ENCODE assay signal across 9 mouse cellular contexts in the genomic region with DNA sequence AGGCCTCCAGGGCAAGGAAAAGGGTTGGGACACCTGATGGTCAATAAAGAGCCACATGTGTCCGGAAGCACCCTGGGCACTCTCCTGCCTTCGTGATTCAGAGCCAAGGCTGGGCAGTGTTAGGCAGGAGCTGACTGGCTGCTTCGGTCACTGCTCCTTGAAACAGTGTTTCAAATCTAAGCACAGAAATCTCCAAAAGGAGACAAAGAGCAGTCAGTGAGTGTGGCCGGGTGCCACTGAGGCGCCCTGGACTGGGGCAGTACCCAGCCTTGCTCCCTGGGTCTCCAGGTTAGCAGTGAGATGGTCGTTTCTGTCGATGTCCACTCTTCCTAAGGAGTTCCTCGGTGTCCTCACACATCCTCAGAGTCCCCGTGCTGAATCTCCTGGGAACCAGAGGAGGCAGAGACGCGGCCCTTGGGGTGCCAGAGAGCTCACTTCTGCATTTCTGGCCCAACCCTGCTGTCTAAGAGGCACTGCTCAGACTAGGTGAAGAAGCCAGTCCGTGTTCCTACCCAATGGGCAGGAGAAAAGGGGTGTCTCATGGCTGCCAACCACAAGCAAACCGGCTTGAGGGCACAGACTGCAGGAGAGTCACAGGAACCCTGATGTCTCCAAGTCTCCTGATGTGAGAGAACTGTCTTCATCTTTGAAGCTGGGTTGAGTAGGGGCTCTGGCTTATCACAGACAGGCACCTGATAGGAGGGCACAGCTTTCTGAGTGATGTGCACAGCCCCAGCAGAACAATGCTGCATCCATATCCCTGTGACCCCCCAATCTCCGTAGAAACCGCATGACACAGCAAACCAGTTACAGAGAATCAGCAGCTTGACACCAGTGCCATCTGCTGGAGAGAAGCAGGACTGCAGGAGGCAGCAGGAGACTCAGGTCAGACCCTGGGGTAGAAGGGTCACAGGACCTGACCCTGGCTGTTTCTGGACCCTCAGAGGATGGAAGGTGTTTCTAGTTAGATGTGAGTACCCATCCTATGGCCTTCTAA. TPM values are rescaled to one million over a fixed set of nuclear protein-coding genes. Genes with fewer than 3 reads are reported as not detected.
DNase-seq lines count a peak whose midpoint lies in the region; ATAC-seq and TF ChIP-seq lines count a peak whose summit lies in the region.
"Had no signal": no experiment of that assay in that cellular context is flagged by ENCODE, and none has a peak within 500 bp of the region (broad histone marks: within the 10 kb centered on the region; RNA-seq: fewer than 3 reads in every experiment).

No protein-coding gene starts in this region.

- no peak overlapping the region for H3K9ac ChIP-seq in MEL (ENCODE audit: control insufficient read depth, low read depth, low read length, poor library complexity, severe bottlenecking)
- no peak overlapping the region for H3K9ac ChIP-seq in forebrain, embryonic 12.5 days
- H3K9ac ChIP-seq: limb, embryonic 15.5 days had no signal

- no peaks in the 10 kb centered on the region for H3K79me2 ChIP-seq in MEL (ENCODE audit: control insufficient read depth, insufficient read depth, low read length, poor library complexity)

- ATAC-seq in forebrain, embryonic 12.5 days (ENCODE audit: low FRiP score): peak; percentile 49; the same call in 1 of the 2 replicates

- H3K4me3 ChIP-seq in MEL (ENCODE audit: control insufficient read depth in 1 of 2, insufficient read depth in 1 of 2, low read depth in 2 of 2, low read length in 2 of 2): no peak overlapping the region
- H3K4me3 ChIP-seq in forebrain, embryonic 12.5 days (replicated peaks): no peak overlapping the region
- H3K4me3 ChIP-seq: limb, embryonic 15.5 days had no signal

- no peak overlapping the region for H3K27ac ChIP-seq in MEL (ENCODE audit: control insufficient read depth, low read depth, low read length)
- H3K27ac ChIP-seq in forebrain, embryonic 12.5 days: no peak overlapping the region
- H3K27ac ChIP-seq: limb, embryonic 15.5 days had no signal

- no peak for TF ChIP-seq EP300 in MEL (IDR thresholded peaks at IDR 0.05; ENCODE audit: low read depth in 1 of 2, low read length in 2 of 2)

- TF ChIP-seq RAD21 in MEL (IDR thresholded peaks at IDR 0.05; ENCODE audit: low read depth, low read length): peak; percentile 88

- no peaks in the 10 kb centered on the region for H3K27me3 ChIP-seq in MEL (ENCODE audit: control insufficient read depth in 1 of 2, insufficient read depth in 2 of 2, low read length in 2 of 2)
- H3K27me3 ChIP-seq in forebrain, embryonic 12.5 days: no peaks in the 10 kb centered on the region
- H3K27me3 ChIP-seq: limb, embryonic 15.5 days had no signal

- 71% methylated on average over 15 of the region's 15 CpGs for WGBS in forebrain, embryonic 12.5 days

- DNase-seq in MEL (ENCODE audit: low read depth, low spot score): peak; percentile 60
- DNase-seq in c-Kit-positive CD71-positive TER-119-negative erythroid progenitor cells, embryonic 14.5 days (ENCODE audit: low read depth): peak; percentile 44
- DNase-seq in heart, postnatal 36 days: peak; percentile 81 to 87
- peak; percentile 71 for DNase-seq in layer of hippocampus, adult 9-10 months (ENCODE audit: low spot score)
- peak; percentile 64 for DNase-seq in lung, postnatal 25 days (ENCODE audit: low spot score)
- DNase-seq in retina, postnatal 1 day: peak; percentile 83
- DNase-seq in thymus, postnatal 4 days: peak; percentile 87

- intact Hi-C loops in heart, postnatal 36 days (cut with DNase I): loop anchor here (1.0 to 5.0 kb wide), 3 partner anchors 37 to 137 kb away; no protein-coding TSS in a partner anchor

- no peak for TF ChIP-seq POLR2A in MEL (IDR thresholded peaks at IDR 0.05; ENCODE audit: control insufficient read depth in 1 of 2, insufficient read depth in 1 of 2, low read depth in 1 of 2, low read length in 2 of 2, poor library complexity in 1 of 2)

- no peaks in the 10 kb centered on the region for H3K4me1 ChIP-seq in MEL (ENCODE audit: control insufficient read depth in 1 of 2, insufficient read depth in 2 of 2, low read length in 2 of 2)
- peaks cover 10% of the 10 kb centered on the region for H3K4me1 ChIP-seq in forebrain, embryonic 12.5 days

- H3K36me3 ChIP-seq in MEL (ENCODE audit: control insufficient read depth in 1 of 2, insufficient read depth in 2 of 2, low read length in 2 of 2): no peaks in the 10 kb centered on the region
- peaks cover 16% of the 10 kb centered on the region for H3K36me3 ChIP-seq in forebrain, embryonic 12.5 days (replicated peaks)

- no peak overlapping the region for H3K4me2 ChIP-seq in forebrain, embryonic 12.5 days
- H3K4me2 ChIP-seq: limb, embryonic 15.5 days had no signal

- peak; percentile 88 to 98 (median 91) for TF ChIP-seq CTCF in MEL (IDR thresholded peaks at IDR 0.05 in 2 of 3, conservative IDR thresholded peaks at IDR 0.05 in 1 of 3; ENCODE audit: control insufficient read depth in 1 of 3, insufficient read depth in 1 of 3, low read depth in 2 of 3, low read length in 3 of 3, poor library complexity in 1 of 3, severe bottlenecking in 1 of 3)

- H3K9me3 ChIP-seq in MEL (replicated peaks; ENCODE audit: insufficient read depth, low read length): no peaks in the 10 kb centered on the region
- no peaks in the 10 kb centered on the region for H3K9me3 ChIP-seq in forebrain, embryonic 12.5 days
- H3K9me3 ChIP-seq: limb, embryonic 15.5 days had no signal

TF ChIP-seq in MEL, 35 proteins besides CTCF, POLR2A, EP300 and RAD21:
- no peak for TF ChIP-seq MYB (IDR thresholded peaks at IDR 0.05; ENCODE audit: low read depth, low read length)
- TF ChIP-seq ETS1 (IDR thresholded peaks at IDR 0.05; ENCODE audit: low read depth, low read length): no peak
- TF ChIP-seq MAFK (IDR thresholded peaks at IDR 0.05; ENCODE audit: borderline replicate concordance, low read depth, low read length): no peak
- no peak for TF ChIP-seq E2F4 (IDR thresholded peaks at IDR 0.05; ENCODE audit: borderline replicate concordance, low read depth, low read length)
- peak; percentile 61 for TF ChIP-seq ZC3H11A (IDR thresholded peaks at IDR 0.05; ENCODE audit: low read depth, low read length)
- TF ChIP-seq SMC3 (IDR thresholded peaks at IDR 0.05; ENCODE audit: low read depth, low read length): peak; percentile 79

RNA-seq across cellular contexts. Expression of a gene that starts 12.1 kb away (rescaled TPM):
- not detected in 2 replicates for total RNA-seq in MEL (2012; rRNA removed)
- not detected for polyA plus RNA-seq in MEL (2012; ENCODE audit: insufficient read depth in 1 of 2, insufficient read length in 2 of 2, low read depth in 1 of 2, low replicate concordance in 2 of 2, missing spikeins in 1 of 2)
- 14.0 and 15.2 TPM in 2 replicates for polyA plus RNA-seq in forebrain, embryonic 12.5 days (2016; fragmentation: Nextera tagmentation; extraction: Ambion mirVana)
- 10 to 100 TPM; 10.6 to 14.9 TPM for total RNA-seq in heart, postnatal 36 days (2021)

RNA-seq across cellular contexts. Expression of a gene that starts 34.0 kb away (rescaled TPM):
- 0.12 and 0.16 TPM in 2 replicates for total RNA-seq in MEL (2012; rRNA removed)
- under 1 TPM in 1 of 2 experiments, not detected in 1; 0.26 TPM for polyA plus RNA-seq in MEL (2012; ENCODE audit: insufficient read depth in 1 of 2, insufficient read length in 2 of 2, low read depth in 1 of 2, low replicate concordance in 2 of 2, missing spikeins in 1 of 2)
- polyA plus RNA-seq in forebrain, embryonic 12.5 days (2016; fragmentation: Nextera tagmentation; extraction: Ambion mirVana): 1.2 and 1.3 TPM in 2 replicates
- total RNA-seq in heart, postnatal 36 days (2021): 1 to 10 TPM in 1 of 2 experiments, under 1 TPM in 1; 0.95 to 1.8 TPM

Comparison
In these comparisons a context has a peak if more than half of its experiments do, and no peak if none do; other contexts are left out.
1. RNA of a gene that starts 12.1 kb away (total RNA-seq): 10.6 to 14.9 TPM in heart, postnatal 36 days; not detected in MEL; every median in the first group is over 10 times any median in the second.
2. Peak in every context shown above with its lines, with median percentiles within 50 percentile points of each other: DNase-seq.